Mouse (Mus musculus): ENCODE measurements around the gene Borcs8. TPM values are rescaled to one million over a fixed set of nuclear protein-coding genes. Genes with fewer than 3 reads are reported as not detected.
A peak's percentile ranks its signal among the peaks of the same experiment; 100 is the strongest.

Gene Borcs8
- polyA plus RNA-seq, 1 experiment from 2014 or later: 44.7 TPM

- no peak for ATAC-seq (ENCODE audit: insufficient number of reproducible peaks, insufficient read depth, low FRiP score, low TSS enrichment, low read depth)
- Histone ChIP-seq H3K9ac (replicated peaks) (no peak overlapping the region), H3K4me3 (replicated peaks) (no peak overlapping the region), H3K4me2 (no peak overlapping the region), H3K27me3 (peaks cover 96% of the 10 kb centered on the region), H3K27ac (no peak overlapping the region), H3K9me3 (no peaks in the 10 kb centered on the region), H3K36me3 (no peaks in the 10 kb centered on the region), H3K4me1 (replicated peaks) (peaks cover 8% of the 10 kb centered on the region)
- WGBS: 7% methylated on average over 9 of the region's 9 CpGs
These were observed 21.7 kb upstream of the Borcs8 start for GRCm38 (mm10) chr8:70117611-70118010.

GRCm38 (mm10) chr8:70118726-70119700, 20.3 kb upstream of the Borcs8 start:
- Histone ChIP-seq H3K4me1 (replicated peaks) (peaks cover 8% of the 10 kb centered on the region), H3K9me3 (no peaks in the 10 kb centered on the region), H3K27ac (no peak overlapping the region), H3K27me3 (peaks cover 93% of the 10 kb centered on the region), H3K9ac (replicated peaks) (no peak overlapping the region), H3K36me3 (no peaks in the 10 kb centered on the region), H3K4me2 (no peak overlapping the region; the same call in 1 of the 2 replicates), H3K4me3 (replicated peaks) (no peak overlapping the region)
- 10% methylated on average over 17 of the region's 17 CpGs for WGBS
- ATAC-seq (ENCODE audit: insufficient number of reproducible peaks, insufficient read depth, low FRiP score, low TSS enrichment, low read depth): no peak

- Histone ChIP-seq H3K4me2 (peak within 1 kb of the TSS; percentile 62), H3K4me1 (replicated peaks) (peaks cover 8% of the 10 kb centered on the region), H3K9me3 (no peaks in the 10 kb centered on the region), H3K4me3 (replicated peaks) (peak within 1 kb of the TSS; percentile 29), H3K27me3 (peaks cover 81% of the 10 kb centered on the region), H3K9ac (replicated peaks) (0 out of 2 replicates have a peak within 1 kb of the TSS, but pooled peaks have one; percentile 24), H3K27ac (no peak within 1 kb of the TSS), H3K36me3 (no peaks in the 10 kb centered on the region)
- WGBS: 1% methylated on average over 19 of the region's 19 CpGs
- ATAC-seq (ENCODE audit: insufficient number of reproducible peaks, insufficient read depth, low FRiP score, low TSS enrichment, low read depth): peak; percentile 45; the same call in 1 of the 2 replicates
These were observed 18.6 kb upstream of the Borcs8 start, which contains the start of gene Ncan for GRCm38 (mm10) chr8:70120667-70121066. Ncan (minus strand) TSS chr8:70120873.

- Histone ChIP-seq H3K9me3 (no peaks in the 10 kb centered on the region), H3K27me3 (peaks cover 59% of the 10 kb centered on the region), H3K36me3 (no peaks in the 10 kb centered on the region), H3K9ac (replicated peaks) (no peak overlapping the region), H3K4me1 (replicated peaks) (peaks cover 8% of the 10 kb centered on the region), H3K27ac (no peak overlapping the region), H3K4me3 (replicated peaks) (no peak overlapping the region), H3K4me2 (no peak overlapping the region)
- ATAC-seq (ENCODE audit: insufficient number of reproducible peaks, insufficient read depth, low FRiP score, low TSS enrichment, low read depth): no peak
- WGBS: 48% methylated on average over 2 of the region's 2 CpGs
These were observed 16.4 kb upstream of the Borcs8 start for GRCm38 (mm10) chr8:70122863-70123262.

GRCm38 (mm10) chr8:70124992-70125391, 14.3 kb upstream of the Borcs8 start:
- no peak overlapping the region for H3K4me2 ChIP-seq
- H3K4me3 ChIP-seq (replicated peaks): no peak overlapping the region
- peaks cover 38% of the 10 kb centered on the region for H3K27me3 ChIP-seq
- H3K4me1 ChIP-seq (replicated peaks): peaks cover 8% of the 10 kb centered on the region
- no peak overlapping the region for H3K27ac ChIP-seq
- H3K36me3 ChIP-seq: no peaks in the 10 kb centered on the region
- no peak overlapping the region for H3K9ac ChIP-seq (replicated peaks)
- WGBS: 64% methylated on average over 8 of the region's 8 CpGs
- no peak for ATAC-seq (ENCODE audit: insufficient number of reproducible peaks, insufficient read depth, low FRiP score, low TSS enrichment, low read depth)
- H3K9me3 ChIP-seq: no peaks in the 10 kb centered on the region

GRCm38 (mm10) chr8:70128435-70128834, 10.9 kb upstream of the Borcs8 start:
- ATAC-seq (ENCODE audit: insufficient number of reproducible peaks, insufficient read depth, low FRiP score, low TSS enrichment, low read depth): no peak
- H3K9ac ChIP-seq (replicated peaks): peak overlapping the region; percentile 23; the same call in 1 of the 2 replicates
- 83% methylated on average over 3 of the region's 3 CpGs for WGBS

GRCm38 (mm10) chr8:70129309-70129952, 9.9 kb upstream of the Borcs8 start:
- Histone ChIP-seq H3K9ac (replicated peaks) (no peak overlapping the region), H3K27me3 (peaks cover under 1% of the 10 kb centered on the region; the same call in 1 of the 2 replicates), H3K4me2 (no peak overlapping the region), H3K4me1 (replicated peaks) (peaks cover 14% of the 10 kb centered on the region), H3K4me3 (replicated peaks) (no peak overlapping the region), H3K27ac (no peak overlapping the region), H3K36me3 (peaks cover 22% of the 10 kb centered on the region), H3K9me3 (no peaks in the 10 kb centered on the region)
- no peak for ATAC-seq (ENCODE audit: insufficient number of reproducible peaks, insufficient read depth, low FRiP score, low TSS enrichment, low read depth)
- WGBS: 69% methylated on average over 9 of the region's 9 CpGs

More at GRCm38 (mm10) chr8:70128435-70128834, 10.9 kb upstream of the Borcs8 start:
- H3K36me3 ChIP-seq: peaks cover 12% of the 10 kb centered on the region
- H3K4me1 ChIP-seq (replicated peaks): peaks cover 14% of the 10 kb centered on the region
- no peak overlapping the region for H3K4me3 ChIP-seq (replicated peaks)
- H3K27me3 ChIP-seq: peaks cover 9% of the 10 kb centered on the region; the same call in 1 of the 2 replicates
- no peak overlapping the region for H3K27ac ChIP-seq
- H3K4me2 ChIP-seq: no peak overlapping the region
- no peaks in the 10 kb centered on the region for H3K9me3 ChIP-seq

GRCm38 (mm10) chr8:70130066-70130465, 9.2 kb upstream of the Borcs8 start:
- Histone ChIP-seq H3K4me1 (replicated peaks) (peaks cover 14% of the 10 kb centered on the region), H3K27me3 (no peaks in the 10 kb centered on the region; the same call in 1 of the 2 replicates), H3K4me2 (no peak overlapping the region), H3K9ac (replicated peaks) (no peak overlapping the region), H3K36me3 (peaks cover 29% of the 10 kb centered on the region), H3K9me3 (no peaks in the 10 kb centered on the region), H3K27ac (no peak overlapping the region), H3K4me3 (replicated peaks) (no peak overlapping the region)
- 88% methylated on average over 3 of the region's 3 CpGs for WGBS
- ATAC-seq (ENCODE audit: insufficient number of reproducible peaks, insufficient read depth, low FRiP score, low TSS enrichment, low read depth): no peak

GRCm38 (mm10) chr8:70131166-70131883, 8.0 kb upstream of the Borcs8 start, which contains the start of gene Nr2c2ap:
Nr2c2ap (plus strand) TSS chr8:70131333.
- WGBS: 2% methylated on average over 37 of the region's 37 CpGs
- Histone ChIP-seq H3K27ac (0 out of 2 replicates have a peak within 1 kb of the TSS, but pooled peaks have one; percentile 13), H3K9ac (replicated peaks) (peak within 1 kb of the TSS; percentile 66)

GRCm38 (mm10) chr8:70134086-70134485, 5.2 kb upstream of the Borcs8 start:
- Histone ChIP-seq H3K4me2 (no peak overlapping the region), H3K9ac (replicated peaks) (no peak overlapping the region), H3K4me3 (replicated peaks) (no peak overlapping the region), H3K9me3 (no peaks in the 10 kb centered on the region), H3K27ac (no peak overlapping the region), H3K36me3 (peaks cover 48% of the 10 kb centered on the region), H3K4me1 (replicated peaks) (peaks cover 22% of the 10 kb centered on the region), H3K27me3 (no peaks in the 10 kb centered on the region)
- WGBS: 88% methylated on average over 5 of the region's 5 CpGs
- ATAC-seq (ENCODE audit: insufficient number of reproducible peaks, insufficient read depth, low FRiP score, low TSS enrichment, low read depth): no peak

More at GRCm38 (mm10) chr8:70131166-70131883, 8.0 kb upstream of the Borcs8 start, which contains the start of gene Nr2c2ap:
- Histone ChIP-seq H3K4me3 (replicated peaks) (peak within 1 kb of the TSS; percentile 70), H3K27me3 (no peaks in the 10 kb centered on the region), H3K4me2 (peak within 1 kb of the TSS; percentile 78), H3K36me3 (peaks cover 41% of the 10 kb centered on the region), H3K4me1 (replicated peaks) (peaks cover 14% of the 10 kb centered on the region), H3K9me3 (no peaks in the 10 kb centered on the region)
- peak; percentile 79 for ATAC-seq (ENCODE audit: insufficient number of reproducible peaks, insufficient read depth, low FRiP score, low TSS enrichment, low read depth)
